Mouse (Mus musculus): Measurements from ENCODE around the gene Grsf1. TPM values are rescaled to one million over a fixed set of nuclear protein-coding genes. Genes with fewer than 3 reads are reported as not detected.

The Grsf1 gene
- 27.3 and 42.0 TPM in 2 replicates for polyA plus RNA-seq (2012; rRNA removed)

- H3K4me1 ChIP-seq (replicated peaks; ENCODE audit: control insufficient read depth, insufficient read depth, low read length) = peaks cover 5% of the 10 kb centered on the region
- H3K4me3 ChIP-seq (ENCODE audit: control insufficient read depth, insufficient read depth, low read length) = peak within 1 kb of the TSS; percentile 93
- no peak within 1 kb of the TSS for H3K27ac ChIP-seq (ENCODE audit: control insufficient read depth, insufficient read depth, low read length)
- WGBS = under 1% methylated on average over 127 of the region's 127 CpGs
- DNase-seq = peak; percentile 92
- H3K36me3 ChIP-seq (ENCODE audit: control insufficient read depth, insufficient read depth, low read length) = peaks cover 9% of the 10 kb centered on the region
- TF ChIP-seq CTCF (IDR thresholded peaks at IDR 0.05; ENCODE audit: borderline replicate concordance, control insufficient read depth, extremely low read depth, insufficient read depth, low read length, poor library complexity) = peak; percentile 43; the same call in 1 of the 2 replicates
- peak; percentile 62; the same call in 1 of the 2 replicates for TF ChIP-seq POLR2A (IDR thresholded peaks at IDR 0.05; ENCODE audit: control insufficient read depth, extremely low read depth, insufficient read depth, low read length, poor library complexity)
- no peaks in the 10 kb centered on the region for H3K27me3 ChIP-seq (ENCODE audit: control insufficient read depth, insufficient read depth, low read length)
These were observed at the start of gene Grsf1 for GRCm38 (mm10) chr5:88675443-88676387. Grsf1 (minus strand) TSS chr5:88676171.

GRCm38 (mm10) chr5:88724030-88724429 is 48.1 kb upstream of the Grsf1 start:
- Histone ChIP-seq H3K4me3 (ENCODE audit: control insufficient read depth, insufficient read depth, low read length) (no peak overlapping the region), H3K36me3 (ENCODE audit: control insufficient read depth, insufficient read depth, low read length) (no peaks in the 10 kb centered on the region; the same call in 1 of the 2 replicates), H3K27me3 (ENCODE audit: control insufficient read depth, insufficient read depth, low read length) (no peaks in the 10 kb centered on the region), H3K27ac (ENCODE audit: control insufficient read depth, insufficient read depth, low read length) (no peak overlapping the region), H3K4me1 (replicated peaks; ENCODE audit: control insufficient read depth, insufficient read depth, low read length) (peaks cover 15% of the 10 kb centered on the region)
- DNase-seq = no peak
- TF ChIP-seq CTCF (IDR thresholded peaks at IDR 0.05; ENCODE audit: borderline replicate concordance, control insufficient read depth, extremely low read depth, insufficient read depth, low read length, poor library complexity) = no peak
- no peak for TF ChIP-seq POLR2A (IDR thresholded peaks at IDR 0.05; ENCODE audit: control insufficient read depth, extremely low read depth, insufficient read depth, low read length, poor library complexity)
- 81% methylated on average over 3 of the region's 3 CpGs for WGBS

- TF ChIP-seq CTCF (IDR thresholded peaks at IDR 0.05; ENCODE audit: borderline replicate concordance, control insufficient read depth, extremely low read depth, insufficient read depth, low read length, poor library complexity) (no peak), POLR2A (IDR thresholded peaks at IDR 0.05; ENCODE audit: control insufficient read depth, extremely low read depth, insufficient read depth, low read length, poor library complexity) (no peak)
- peaks cover 15% of the 10 kb centered on the region for H3K4me1 ChIP-seq (replicated peaks; ENCODE audit: control insufficient read depth, insufficient read depth, low read length)
- no peak overlapping the region for H3K27ac ChIP-seq (ENCODE audit: control insufficient read depth, insufficient read depth, low read length)
- no peak for DNase-seq
- H3K27me3 ChIP-seq (ENCODE audit: control insufficient read depth, insufficient read depth, low read length) = no peaks in the 10 kb centered on the region
- no peaks in the 10 kb centered on the region for H3K36me3 ChIP-seq (ENCODE audit: control insufficient read depth, insufficient read depth, low read length)
- WGBS = 80% methylated on average over 4 of the region's 4 CpGs
- peak overlapping the region; percentile 99; the same call in 1 of the 2 replicates for H3K4me3 ChIP-seq (ENCODE audit: control insufficient read depth, insufficient read depth, low read length)
These were observed 46.2 kb upstream of the Grsf1 start for GRCm38 (mm10) chr5:88722213-88722600.

GRCm38 (mm10) chr5:88721565-88722212 is 45.7 kb upstream of the Grsf1 start:
- Histone ChIP-seq H3K27me3 (ENCODE audit: control insufficient read depth, insufficient read depth, low read length) (no peaks in the 10 kb centered on the region), H3K4me1 (replicated peaks; ENCODE audit: control insufficient read depth, insufficient read depth, low read length) (peaks cover 15% of the 10 kb centered on the region), H3K36me3 (ENCODE audit: control insufficient read depth, insufficient read depth, low read length) (no peaks in the 10 kb centered on the region), H3K4me3 (ENCODE audit: control insufficient read depth, insufficient read depth, low read length) (peak overlapping the region; percentile 99), H3K27ac (ENCODE audit: control insufficient read depth, insufficient read depth, low read length) (no peak overlapping the region)
- 7% methylated on average over 31 of the region's 31 CpGs for WGBS
- TF ChIP-seq POLR2A (IDR thresholded peaks at IDR 0.05; ENCODE audit: control insufficient read depth, extremely low read depth, insufficient read depth, low read length, poor library complexity) (no peak), CTCF (IDR thresholded peaks at IDR 0.05; ENCODE audit: borderline replicate concordance, control insufficient read depth, extremely low read depth, insufficient read depth, low read length, poor library complexity) (no peak)
- peak; percentile 20 for DNase-seq

- TF ChIP-seq POLR2A (IDR thresholded peaks at IDR 0.05; ENCODE audit: control insufficient read depth, extremely low read depth, insufficient read depth, low read length, poor library complexity) (no peak), CTCF (IDR thresholded peaks at IDR 0.05; ENCODE audit: borderline replicate concordance, control insufficient read depth, extremely low read depth, insufficient read depth, low read length, poor library complexity) (no peak)
- H3K4me3 ChIP-seq (ENCODE audit: control insufficient read depth, insufficient read depth, low read length) = peak overlapping the region; percentile 99
- WGBS = under 1% methylated on average over 38 of the region's 38 CpGs
- no peaks in the 10 kb centered on the region for H3K36me3 ChIP-seq (ENCODE audit: control insufficient read depth, insufficient read depth, low read length)
- no peak for DNase-seq
- H3K27me3 ChIP-seq (ENCODE audit: control insufficient read depth, insufficient read depth, low read length) = no peaks in the 10 kb centered on the region
- no peak overlapping the region for H3K27ac ChIP-seq (ENCODE audit: control insufficient read depth, insufficient read depth, low read length)
- H3K4me1 ChIP-seq (replicated peaks; ENCODE audit: control insufficient read depth, insufficient read depth, low read length) = peaks cover 15% of the 10 kb centered on the region
These were observed 45.1 kb upstream of the Grsf1 start for GRCm38 (mm10) chr5:88721003-88721475.
